Mouse (Mus musculus) erythroblast, embryonic 14.5 days (primary cell): ENCODE data around the gene Adamts4. TPM values are rescaled to one million over a fixed set of nuclear protein-coding genes. Genes with fewer than 3 reads are reported as not detected.

Source experiments
- H3K27me3 ChIP-seq: 2 replicates; pipeline ENCODE4 v1.6.1; 2012; ENCODE audit warnings: inconsistent platforms; ENCODE audit not compliant: control insufficient read depth
- H3K36me3 ChIP-seq: 2 replicates; pipeline ENCODE4 v1.6.1; 2012; ENCODE audit warnings: mild to moderate bottlenecking, inconsistent platforms; ENCODE audit not compliant: control insufficient read depth
- H3K4me1 ChIP-seq: 2 replicates; pipeline ENCODE4 v1.6.1; 2012; ENCODE audit warnings: inconsistent platforms; ENCODE audit not compliant: control insufficient read depth
- H3K4me3 ChIP-seq: replicated peaks from 2 replicates; pipeline ENCODE3; 2012; ENCODE audit warnings: moderate library complexity, mild to moderate bottlenecking, inconsistent platforms
- H3K9me3 ChIP-seq: 2 replicates; pipeline ENCODE4 v1.6.1; 2012; ENCODE audit warnings: low read length, inconsistent platforms, mixed read lengths; ENCODE audit not compliant: control insufficient read depth
- GATA1 ChIP-seq: IDR thresholded peaks from 2 replicates; pipeline ENCODE4 v1.6.1; 2012; ENCODE audit warnings: low read length, inconsistent platforms, mixed read lengths
- TAL1 ChIP-seq: IDR thresholded peaks from 3 replicates; pipeline ENCODE4 v1.6.1; 2012; ENCODE audit warnings: low read length, inconsistent platforms, mixed read lengths
- polyA plus RNA-seq: library from polyadenylated mRNA; stranded (reverse); fragments of >175 nt; gene quantifications from 2 replicates; pipeline ENCODE4 v1.2.3, GENCODE M21; 2012

Adamts4 gene
- polyA plus RNA-seq, 1 experiment: not detected

- no peaks in the 10 kb centered on the region for H3K27me3 ChIP-seq
- no peak for TF ChIP-seq TAL1
- TF ChIP-seq GATA1: peak; percentile 25; the same call in 1 of the 2 replicates
- H3K36me3 ChIP-seq: peaks cover 87% of the 10 kb centered on the region
- peak overlapping the region; percentile 85 for H3K4me3 ChIP-seq
- H3K9me3 ChIP-seq: no peaks in the 10 kb centered on the region
- peaks cover 68% of the 10 kb centered on the region for H3K4me1 ChIP-seq
Observed at GRCm38 (mm10) chr1:171279721-171280120, 29.5 kb downstream of the Adamts4 start.

GRCm38 (mm10) chr1:171280250-171280915 is 30.2 kb downstream of the Adamts4 start:
- peak overlapping the region; percentile 85 for H3K4me3 ChIP-seq
- no peaks in the 10 kb centered on the region for H3K9me3 ChIP-seq
- peaks cover 87% of the 10 kb centered on the region for H3K36me3 ChIP-seq
- peaks cover 68% of the 10 kb centered on the region for H3K4me1 ChIP-seq
- no peaks in the 10 kb centered on the region for H3K27me3 ChIP-seq
- no peak for TF ChIP-seq GATA1
- no peak for TF ChIP-seq TAL1

GRCm38 (mm10) chr1:171280916-171281527 is 30.8 kb downstream of the Adamts4 start, which contains the start of gene Ppox:
Gene Ppox, minus strand, starts transcription at chr1:171281186.
- peaks cover 87% of the 10 kb centered on the region for H3K36me3 ChIP-seq
- H3K27me3 ChIP-seq: no peaks in the 10 kb centered on the region
- peak; percentile 96 for TF ChIP-seq GATA1
- peak; percentile 92 for TF ChIP-seq TAL1
- no peaks in the 10 kb centered on the region for H3K9me3 ChIP-seq
- H3K4me3 ChIP-seq: peak within 1 kb of the TSS; percentile 85
- peaks cover 70% of the 10 kb centered on the region for H3K4me1 ChIP-seq

- Histone ChIP-seq H3K4me1 (peaks cover 70% of the 10 kb centered on the region), H3K36me3 (peaks cover 87% of the 10 kb centered on the region), H3K9me3 (no peaks in the 10 kb centered on the region), H3K4me3 (peak overlapping the region; percentile 85), H3K27me3 (no peaks in the 10 kb centered on the region)
- TF ChIP-seq TAL1 (no peak), GATA1 (no peak)
Observed at GRCm38 (mm10) chr1:171281528-171281923, 31.3 kb downstream of the Adamts4 start.

GRCm38 (mm10) chr1:171282086-171282805 is 32.0 kb downstream of the Adamts4 start:
- Histone ChIP-seq H3K4me3 (peak overlapping the region; percentile 85), H3K36me3 (peaks cover 82% of the 10 kb centered on the region), H3K4me1 (peaks cover 71% of the 10 kb centered on the region), H3K9me3 (no peaks in the 10 kb centered on the region), H3K27me3 (no peaks in the 10 kb centered on the region)
- no peak for TF ChIP-seq GATA1
- no peak for TF ChIP-seq TAL1

- H3K36me3 ChIP-seq: peaks cover 76% of the 10 kb centered on the region
- H3K4me1 ChIP-seq: peaks cover 68% of the 10 kb centered on the region
- H3K27me3 ChIP-seq: no peaks in the 10 kb centered on the region
- H3K4me3 ChIP-seq: peak overlapping the region; percentile 85
- TF ChIP-seq TAL1: no peak
- no peak for TF ChIP-seq GATA1
- no peaks in the 10 kb centered on the region for H3K9me3 ChIP-seq
Observed at GRCm38 (mm10) chr1:171283188-171284160, 33.3 kb downstream of the Adamts4 start.

GRCm38 (mm10) chr1:171284491-171284890 is 34.3 kb downstream of the Adamts4 start:
- Histone ChIP-seq H3K4me3 (no peak overlapping the region), H3K36me3 (peaks cover 76% of the 10 kb centered on the region), H3K4me1 (peaks cover 66% of the 10 kb centered on the region), H3K27me3 (no peaks in the 10 kb centered on the region), H3K9me3 (no peaks in the 10 kb centered on the region)
- TF ChIP-seq GATA1: no peak

GRCm38 (mm10) chr1:171285096-171285892 is 35.1 kb downstream of the Adamts4 start:
- H3K4me1 ChIP-seq: peaks cover 66% of the 10 kb centered on the region
- TF ChIP-seq GATA1 (no peak), TAL1 (no peak)
- H3K27me3 ChIP-seq: no peaks in the 10 kb centered on the region
- peak overlapping the region; percentile 15 for H3K4me3 ChIP-seq
- peaks cover 74% of the 10 kb centered on the region for H3K36me3 ChIP-seq
- H3K9me3 ChIP-seq: no peaks in the 10 kb centered on the region
